Mouse (Mus musculus): ENCODE data around the gene Nhlh1. TPM values are rescaled to one million over a fixed set of nuclear protein-coding genes. Genes with fewer than 3 reads are reported as not detected.

Gene Nhlh1
- polyA plus RNA-seq, 1 experiment: 14.8 TPM

DNA sequence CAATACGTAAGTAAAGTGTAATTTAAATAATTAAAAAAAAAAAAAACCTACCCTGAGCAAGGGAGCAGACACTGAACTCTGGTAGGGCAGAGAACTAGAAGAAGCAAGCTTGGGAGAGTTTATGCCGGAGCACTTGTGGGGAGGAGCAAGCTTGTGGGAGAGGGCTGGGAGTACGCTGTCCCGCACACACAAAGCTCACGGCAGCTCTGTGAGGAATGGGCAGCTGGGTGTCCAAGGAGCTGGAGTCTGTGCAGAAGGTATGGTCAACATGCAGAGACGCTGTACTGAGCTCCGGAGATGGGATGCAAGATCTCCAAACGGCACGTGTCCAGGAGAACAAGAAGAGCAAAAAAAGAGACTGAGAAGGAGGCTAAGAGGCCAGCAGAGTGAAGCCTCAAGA is 42.6 kb downstream of the Nhlh1 start:
- peak; percentile 61 for DNase-seq (ENCODE audit: low read depth)
- TF ChIP-seq POLR2A (IDR thresholded peaks at IDR 0.05; ENCODE audit: borderline replicate concordance, extremely low read depth, insufficient read depth, insufficient read length, poor library complexity, severe bottlenecking) (no peak), CTCF (IDR thresholded peaks at IDR 0.05; ENCODE audit: borderline replicate concordance, extremely low read depth, insufficient read depth, insufficient read length) (no peak)

DNA sequence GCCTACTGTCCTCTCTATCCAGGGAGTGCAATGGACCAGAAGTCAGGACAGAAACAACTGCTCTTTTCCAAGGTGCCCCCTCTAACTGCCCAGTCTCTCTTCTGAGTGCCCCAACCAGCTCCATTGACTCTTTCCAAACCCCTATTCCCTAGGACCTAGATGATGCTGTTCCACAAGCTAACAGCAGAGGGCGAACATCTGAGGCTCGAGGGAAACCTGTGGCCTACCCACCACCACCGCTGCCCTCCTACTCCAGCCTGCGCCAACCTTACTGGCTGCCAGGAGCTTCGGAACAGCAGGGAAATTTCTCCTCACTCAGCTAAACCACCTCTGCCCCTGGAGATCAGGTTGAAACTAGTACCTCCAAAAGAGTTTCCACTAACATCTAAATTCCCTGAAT is 45.3 kb downstream of the Nhlh1 start:
- DNase-seq (ENCODE audit: low read depth): peak; percentile 86
- TF ChIP-seq POLR2A (IDR thresholded peaks at IDR 0.05; ENCODE audit: borderline replicate concordance, extremely low read depth, insufficient read depth, insufficient read length, poor library complexity, severe bottlenecking) (no peak), CTCF (IDR thresholded peaks at IDR 0.05; ENCODE audit: borderline replicate concordance, extremely low read depth, insufficient read depth, insufficient read length) (peak; percentile 86)

DNA sequence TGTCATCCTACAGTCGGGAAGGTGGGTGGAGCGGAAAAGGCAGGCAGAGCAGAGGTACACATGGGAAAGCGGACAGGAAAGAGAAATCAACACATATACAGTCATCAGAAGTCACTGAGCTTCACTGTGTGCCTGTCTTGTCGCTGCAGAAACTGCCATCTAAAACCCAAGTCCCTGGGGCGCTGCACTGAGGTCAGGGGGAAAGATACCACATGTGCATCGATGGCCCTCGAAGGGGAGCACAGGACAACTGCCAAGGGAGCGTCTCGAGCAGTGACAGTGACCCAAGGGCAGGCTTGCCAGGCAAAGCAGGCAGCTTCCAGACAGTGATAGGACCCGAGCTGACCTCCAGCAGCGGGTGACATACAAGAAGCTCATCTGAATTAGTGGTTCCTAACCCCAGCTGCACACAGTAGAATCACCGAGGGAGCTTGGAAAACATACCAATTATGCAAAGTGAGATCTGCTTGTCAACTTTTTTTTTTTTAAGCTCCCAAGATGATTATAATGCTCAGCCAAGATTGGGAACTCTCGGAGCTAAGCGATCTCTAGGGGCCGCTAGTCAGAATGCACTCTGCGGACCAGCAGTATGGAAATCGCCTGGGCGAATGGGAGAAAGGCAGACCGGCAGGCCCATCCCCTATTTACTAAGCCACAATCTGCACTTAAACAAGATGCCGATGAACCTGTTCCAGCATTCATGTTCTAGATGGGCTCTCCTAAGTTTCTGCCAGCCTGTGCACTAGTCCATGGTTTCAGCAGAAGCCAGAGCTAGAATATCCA is 47.1 kb downstream of the Nhlh1 start:
- no peak for DNase-seq (ENCODE audit: low read depth)
- TF ChIP-seq POLR2A (IDR thresholded peaks at IDR 0.05; ENCODE audit: borderline replicate concordance, extremely low read depth, insufficient read depth, insufficient read length, poor library complexity, severe bottlenecking) (no peak), CTCF (IDR thresholded peaks at IDR 0.05; ENCODE audit: borderline replicate concordance, extremely low read depth, insufficient read depth, insufficient read length) (no peak)

DNA sequence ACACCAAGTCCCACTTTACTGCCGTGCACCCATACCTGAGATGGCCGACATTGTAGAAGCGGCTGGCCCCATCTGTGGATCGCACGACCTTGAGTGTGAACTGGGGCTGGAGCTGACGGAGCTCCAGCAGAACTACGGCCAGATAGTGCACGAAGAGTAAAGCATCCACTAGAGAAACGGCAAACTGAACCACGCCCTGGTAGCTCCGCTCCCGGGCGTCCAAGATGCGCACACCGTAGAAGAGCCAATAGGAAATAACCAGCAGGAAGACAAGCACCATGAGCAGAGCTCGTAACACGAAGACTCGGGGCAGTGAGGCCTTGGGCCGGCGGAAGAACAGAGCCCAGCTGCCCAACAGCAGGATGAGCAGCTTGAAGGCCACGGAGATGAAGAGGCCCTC is 48.0 kb downstream of the Nhlh1 start:
- DNase-seq (ENCODE audit: low read depth): no peak

DNA sequence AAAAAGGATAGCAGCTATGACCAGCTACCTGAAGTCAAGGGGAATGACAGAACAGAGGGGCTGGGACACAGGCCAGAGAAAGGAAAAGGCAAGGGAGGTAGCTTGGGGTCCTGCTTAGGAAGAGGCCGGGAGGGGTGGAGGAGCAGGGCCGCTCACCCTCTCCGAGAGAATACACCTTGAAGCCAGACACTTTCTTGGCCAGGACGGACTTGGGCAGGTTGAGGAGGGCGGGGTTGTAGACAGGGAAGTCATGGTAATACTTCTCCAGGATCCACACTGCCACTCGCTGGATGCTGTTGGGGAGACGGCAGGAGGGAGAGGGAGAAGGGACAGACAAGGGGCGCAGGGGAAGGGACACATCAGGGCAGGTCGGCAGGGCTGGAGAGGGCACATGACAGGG is 49.0 kb downstream of the Nhlh1 start:
- TF ChIP-seq CTCF (IDR thresholded peaks at IDR 0.05; ENCODE audit: borderline replicate concordance, extremely low read depth, insufficient read depth, insufficient read length): no peak
- no peak for TF ChIP-seq POLR2A (IDR thresholded peaks at IDR 0.05; ENCODE audit: borderline replicate concordance, extremely low read depth, insufficient read depth, insufficient read length, poor library complexity, severe bottlenecking)
- DNase-seq (ENCODE audit: low read depth): no peak

More for the DNA sequence above, 48.0 kb downstream of the Nhlh1 start:
- TF ChIP-seq CTCF (IDR thresholded peaks at IDR 0.05; ENCODE audit: borderline replicate concordance, extremely low read depth, insufficient read depth, insufficient read length): no peak
- no peak for TF ChIP-seq POLR2A (IDR thresholded peaks at IDR 0.05; ENCODE audit: borderline replicate concordance, extremely low read depth, insufficient read depth, insufficient read length, poor library complexity, severe bottlenecking)

DNA sequence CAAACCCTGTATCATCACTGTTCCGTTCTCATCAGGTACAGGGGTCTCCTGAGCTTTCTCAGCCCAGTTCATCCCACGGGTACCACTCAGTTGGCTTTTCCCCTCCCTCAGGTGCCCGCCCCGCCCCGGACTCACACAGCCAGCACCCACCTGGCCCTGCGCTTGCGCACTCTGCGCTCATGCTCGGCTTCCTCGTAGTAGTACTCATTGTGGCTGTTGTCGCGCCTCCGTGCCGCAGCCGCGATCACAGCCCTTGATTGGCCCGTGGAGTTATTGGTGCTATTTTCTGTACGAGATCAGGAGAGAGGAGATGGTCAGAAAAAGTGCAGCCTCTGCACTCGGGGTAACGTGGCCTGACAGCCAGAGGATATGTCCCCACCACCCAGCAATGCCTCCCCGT is 49.6 kb downstream of the Nhlh1 start:
- TF ChIP-seq POLR2A (IDR thresholded peaks at IDR 0.05; ENCODE audit: borderline replicate concordance, extremely low read depth, insufficient read depth, insufficient read length, poor library complexity, severe bottlenecking) (no peak), CTCF (IDR thresholded peaks at IDR 0.05; ENCODE audit: borderline replicate concordance, extremely low read depth, insufficient read depth, insufficient read length) (no peak)
- DNase-seq (ENCODE audit: low read depth): no peak

Other genes starting within 250 kb of the Nhlh1 start
- 0.68 and 0.98 TPM in 2 replicates for gene Cd84, start 217.9 kb downstream of the Nhlh1 start, polyA plus RNA-seq (2012; rRNA removed)
- gene Gm10521, start 161.9 kb downstream of the Nhlh1 start, polyA plus RNA-seq (2012; rRNA removed): not detected in 2 replicates
- gene Slamf6, start 140.1 kb downstream of the Nhlh1 start, polyA plus RNA-seq (2012; rRNA removed): 0.11 TPM in 1 of 2 replicates, not detected in the other
- gene Vangl2, start 29.1 kb downstream of the Nhlh1 start, polyA plus RNA-seq (2012; rRNA removed): 61.5 and 87.3 TPM in 2 replicates
- gene Copa, start 25.0 kb upstream of the Nhlh1 start, polyA plus RNA-seq (2012; rRNA removed): 79.5 and 135 TPM in 2 replicates
- 136 and 139 TPM in 2 replicates for gene Ncstn, start 25.2 kb upstream of the Nhlh1 start, polyA plus RNA-seq (2012; rRNA removed)
- gene Pex19, start 69.2 kb upstream of the Nhlh1 start, polyA plus RNA-seq (2012; rRNA removed): 105 and 106 TPM in 2 replicates
- gene Dcaf8, start 90.5 kb upstream of the Nhlh1 start, polyA plus RNA-seq (2012; rRNA removed): 76.6 and 84.5 TPM in 2 replicates
- gene Pea15a, start 149.2 kb upstream of the Nhlh1 start, polyA plus RNA-seq (2012; rRNA removed): 308 and 321 TPM in 2 replicates
- gene Casq1, start 162.3 kb upstream of the Nhlh1 start, polyA plus RNA-seq (2012; rRNA removed): 2.6 and 3.9 TPM in 2 replicates
- 0.05 and 0.08 TPM in 2 replicates for gene Atp1a4, start 200.8 kb upstream of the Nhlh1 start, polyA plus RNA-seq (2012; rRNA removed)
- gene Igsf8, start 204.1 kb upstream of the Nhlh1 start, polyA plus RNA-seq (2012; rRNA removed): 110 and 207 TPM in 2 replicates
- gene Atp1a2, start 240.5 kb upstream of the Nhlh1 start, polyA plus RNA-seq (2012; rRNA removed): 51.5 and 82.9 TPM in 2 replicates

Data from brain, embryonic 14.5 days (tissue).